Mouse (Mus musculus): Measurements from ENCODE around the gene Slc38a7. TPM values are rescaled to one million over a fixed set of nuclear protein-coding genes. Genes with fewer than 3 reads are reported as not detected.

Slc38a7 gene
- polyA plus RNA-seq, 1 experiment from 2014 or later: 8.0 TPM

DNA sequence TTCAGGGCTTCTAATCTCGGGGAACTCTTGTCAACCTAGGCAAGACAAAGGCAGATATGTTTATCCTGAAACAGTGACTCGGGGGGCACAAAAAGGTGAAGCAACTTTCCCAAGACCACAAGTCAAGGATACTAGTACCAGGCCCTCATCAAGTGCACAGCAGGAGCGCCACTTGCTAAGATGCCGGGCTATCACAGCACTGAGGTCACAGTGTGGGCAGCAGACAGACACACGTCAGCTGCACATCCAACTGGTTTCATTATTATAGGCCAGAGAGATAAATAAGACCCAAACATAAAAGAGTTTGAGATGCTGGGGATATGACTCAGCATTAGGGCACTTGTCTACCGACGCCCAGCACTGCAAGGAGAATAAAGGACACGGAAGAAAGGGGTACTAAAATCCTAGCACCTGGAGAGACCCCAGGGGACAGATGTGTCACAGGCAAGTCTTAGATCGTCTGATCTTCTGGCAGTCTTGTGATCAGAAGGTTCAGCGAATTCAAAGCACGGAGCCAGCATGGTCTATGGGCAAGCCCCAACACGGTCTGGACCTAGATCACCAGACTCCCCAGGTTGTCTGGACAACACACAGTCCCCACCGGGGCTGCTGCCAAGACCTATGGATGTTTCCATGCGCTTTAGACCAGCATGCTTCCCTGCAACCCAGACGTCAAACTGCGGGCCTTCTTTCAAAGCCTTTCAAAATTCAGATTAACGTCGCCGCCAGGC is 4.4 kb downstream of the Slc38a7 start:
- Histone ChIP-seq H3K27ac (replicated peaks) (no peak overlapping the region), H3K9ac (no peak overlapping the region), H3K27me3 (no peaks in the 10 kb centered on the region), H3K36me3 (replicated peaks) (peaks cover 15% of the 10 kb centered on the region; the same call in 1 of the 2 replicates), H3K4me3 (replicated peaks) (no peak overlapping the region), H3K4me2 (no peak overlapping the region), H3K9me3 (replicated peaks) (no peaks in the 10 kb centered on the region), H3K4me1 (replicated peaks) (peaks cover 21% of the 10 kb centered on the region)
- WGBS (ENCODE audit: insufficient replicate concordance): 79% methylated on average over 19 of the region's 19 CpGs
- ATAC-seq (ENCODE audit: insufficient read depth): no peak

DNA sequence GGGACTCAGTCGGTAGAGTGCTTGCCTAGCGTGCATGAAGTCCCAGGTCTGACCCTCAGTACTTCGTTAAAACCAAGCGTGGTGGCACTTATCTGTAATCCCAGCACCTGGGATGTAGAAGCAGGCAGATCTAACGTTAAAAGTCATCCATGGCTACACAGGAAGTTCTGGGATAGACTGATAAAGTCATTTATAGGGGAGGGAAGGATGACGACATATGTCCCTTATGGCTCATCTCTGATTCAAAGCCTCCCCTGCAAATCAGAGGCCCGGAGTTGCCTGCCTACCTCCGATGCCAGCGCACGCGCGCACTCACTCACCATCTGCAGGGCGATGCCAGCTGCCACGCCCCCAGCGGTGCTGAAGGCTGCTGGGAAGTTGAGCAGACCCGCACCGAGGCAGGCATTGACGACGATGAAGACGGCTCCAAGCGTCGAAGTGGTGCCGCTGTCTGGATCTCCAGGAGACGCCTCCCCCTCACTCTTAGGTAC is 5.2 kb downstream of the Slc38a7 start:
- Histone ChIP-seq H3K27ac (replicated peaks) (no peak overlapping the region), H3K4me1 (replicated peaks) (peaks cover 17% of the 10 kb centered on the region), H3K36me3 (replicated peaks) (peaks cover 22% of the 10 kb centered on the region), H3K4me2 (no peak overlapping the region), H3K9me3 (replicated peaks) (no peaks in the 10 kb centered on the region), H3K4me3 (replicated peaks) (no peak overlapping the region), H3K27me3 (no peaks in the 10 kb centered on the region), H3K9ac (no peak overlapping the region)
- WGBS (ENCODE audit: insufficient replicate concordance): 49% methylated on average over 24 of the region's 24 CpGs
- ATAC-seq (ENCODE audit: insufficient read depth): no peak

DNA sequence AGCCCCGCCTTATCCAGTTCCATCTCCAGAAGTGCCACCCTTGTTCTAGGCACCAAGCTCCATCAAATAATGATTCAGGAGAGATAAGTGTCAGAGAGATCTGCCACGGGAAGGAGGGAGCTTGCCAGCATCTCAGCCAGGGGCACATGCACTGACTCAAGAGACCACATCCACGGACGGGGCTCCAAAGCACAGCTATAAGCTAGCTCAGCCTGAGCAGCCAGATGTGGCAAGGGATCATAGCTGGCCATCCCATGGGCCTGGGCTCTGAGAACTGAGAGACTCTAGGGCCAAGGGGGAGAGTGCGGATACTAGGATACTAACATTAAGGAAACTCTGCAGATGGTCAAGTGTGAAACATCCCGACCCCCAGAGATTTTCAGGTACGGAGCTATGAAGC is 8.3 kb downstream of the Slc38a7 start:
- 0 out of 2 replicates have a peak, but pooled peaks cover 4% of the 10 kb centered on the region for H3K4me1 ChIP-seq (replicated peaks)
- no peak overlapping the region for H3K4me3 ChIP-seq (replicated peaks)
- H3K36me3 ChIP-seq (replicated peaks): peaks cover 26% of the 10 kb centered on the region
- no peaks in the 10 kb centered on the region for H3K27me3 ChIP-seq
- H3K9me3 ChIP-seq (replicated peaks): no peaks in the 10 kb centered on the region
- ATAC-seq (ENCODE audit: insufficient read depth): no peak
- no peak overlapping the region for H3K27ac ChIP-seq (replicated peaks)
- no peak overlapping the region for H3K4me2 ChIP-seq
- H3K9ac ChIP-seq: no peak overlapping the region
- WGBS (ENCODE audit: insufficient replicate concordance): 80% methylated on average over 7 of the region's 7 CpGs

DNA sequence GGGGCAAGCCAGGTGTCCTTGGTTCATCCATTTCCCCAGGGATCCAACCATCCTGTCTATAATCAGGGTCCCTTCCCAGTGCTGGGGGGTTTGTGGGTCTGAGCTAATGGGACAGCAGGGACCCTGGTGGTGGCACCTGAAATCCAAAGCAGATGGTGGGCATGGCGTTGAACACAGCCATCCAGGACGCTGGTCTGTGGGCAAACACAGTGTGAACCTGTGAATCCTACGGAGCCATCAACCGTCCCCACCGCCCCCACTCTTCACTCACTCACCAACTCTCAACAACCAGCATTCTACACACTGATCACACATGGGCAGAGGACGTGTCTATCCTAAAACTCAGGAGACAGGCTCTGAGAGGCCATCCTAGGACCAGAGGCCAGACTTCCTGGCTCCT is 9.4 kb downstream of the Slc38a7 start:
- Histone ChIP-seq H3K9ac (no peak overlapping the region), H3K9me3 (replicated peaks) (no peaks in the 10 kb centered on the region), H3K27ac (replicated peaks) (no peak overlapping the region), H3K36me3 (replicated peaks) (peaks cover 27% of the 10 kb centered on the region), H3K4me2 (no peak overlapping the region), H3K27me3 (no peaks in the 10 kb centered on the region), H3K4me3 (replicated peaks) (no peak overlapping the region), H3K4me1 (replicated peaks) (0 out of 2 replicates have a peak, but pooled peaks cover 4% of the 10 kb centered on the region)
- ATAC-seq (ENCODE audit: insufficient read depth): no peak
- 72% methylated on average over 6 of the region's 6 CpGs for WGBS (ENCODE audit: insufficient replicate concordance)

DNA sequence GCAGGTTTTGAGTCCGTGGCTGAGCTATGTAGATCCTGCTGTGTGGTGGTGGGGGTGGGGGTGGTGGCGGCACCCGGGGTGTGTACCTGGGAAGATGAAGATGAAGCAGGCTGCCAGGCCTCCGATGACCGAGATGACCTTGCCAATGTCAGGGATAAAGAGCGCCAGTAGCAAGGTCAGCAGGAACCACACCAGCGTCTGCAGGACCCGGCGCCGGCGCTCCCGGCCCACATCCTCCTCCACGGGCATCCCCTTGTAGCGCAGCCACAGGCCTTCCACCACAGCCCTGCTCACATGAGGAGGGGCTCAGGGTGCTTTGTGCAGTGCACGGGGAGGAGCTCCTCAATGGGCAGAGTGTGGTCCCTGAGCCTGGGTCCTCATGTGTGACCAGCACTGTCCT is 11.9 kb downstream of the Slc38a7 start:
- Histone ChIP-seq H3K9me3 (replicated peaks) (no peaks in the 10 kb centered on the region), H3K36me3 (replicated peaks) (peaks cover 23% of the 10 kb centered on the region), H3K4me1 (replicated peaks) (no peaks in the 10 kb centered on the region), H3K4me2 (no peak overlapping the region), H3K9ac (no peak overlapping the region), H3K27me3 (no peaks in the 10 kb centered on the region), H3K27ac (replicated peaks) (no peak overlapping the region), H3K4me3 (replicated peaks) (no peak overlapping the region)
- no peak for ATAC-seq (ENCODE audit: insufficient read depth)
- WGBS (ENCODE audit: insufficient replicate concordance): 85% methylated on average over 15 of the region's 15 CpGs

DNA sequence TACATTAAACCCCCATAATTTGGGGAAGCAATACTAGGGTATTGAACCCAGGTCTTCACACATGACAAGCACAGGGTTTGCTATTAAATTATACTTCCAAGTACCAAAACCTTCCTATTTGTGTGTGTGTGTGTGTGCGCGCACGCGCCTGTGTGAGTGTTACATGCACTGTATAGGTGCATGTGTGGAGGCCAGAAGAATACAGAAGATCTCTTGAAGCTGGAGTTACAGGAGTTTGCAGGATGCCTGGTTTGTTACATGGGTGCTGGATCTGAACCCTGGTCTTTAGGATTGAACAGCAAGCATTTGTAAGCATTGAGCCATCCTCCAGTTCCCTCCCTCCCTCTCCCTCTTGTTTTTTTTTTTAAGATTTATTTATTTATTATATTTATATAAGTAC is 14.1 kb downstream of the Slc38a7 start:
- H3K9me3 ChIP-seq (replicated peaks): no peaks in the 10 kb centered on the region
- no peak overlapping the region for H3K4me3 ChIP-seq (replicated peaks)
- no peaks in the 10 kb centered on the region for H3K27me3 ChIP-seq
- no peak overlapping the region for H3K27ac ChIP-seq (replicated peaks)
- peaks cover 12% of the 10 kb centered on the region for H3K36me3 ChIP-seq (replicated peaks)
- no peak for ATAC-seq (ENCODE audit: insufficient read depth)
- 88% methylated on average over 4 of the region's 4 CpGs for WGBS (ENCODE audit: insufficient replicate concordance)
- H3K9ac ChIP-seq: no peak overlapping the region
- peaks cover 10% of the 10 kb centered on the region for H3K4me1 ChIP-seq (replicated peaks)
- no peak overlapping the region for H3K4me2 ChIP-seq

DNA sequence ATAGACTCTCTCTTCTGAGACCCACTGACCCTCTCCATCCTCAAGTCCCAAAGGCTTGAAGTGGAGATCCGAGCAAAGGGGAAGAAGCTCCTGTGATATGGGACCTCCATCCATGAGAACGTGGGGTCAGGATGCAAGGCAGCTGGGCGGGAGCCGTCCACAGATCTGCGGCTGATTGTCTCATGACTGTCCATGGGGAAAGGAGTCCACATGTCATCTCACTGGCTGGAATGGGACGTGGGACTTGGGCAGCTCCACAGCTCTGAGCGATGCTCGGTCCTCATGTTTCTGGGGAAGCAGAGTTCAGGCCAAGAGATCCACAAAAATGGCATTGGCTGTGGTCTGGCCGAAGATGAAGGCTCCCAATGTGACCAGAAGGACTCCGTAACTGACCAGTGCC is 16.1 kb downstream of the Slc38a7 start:
- WGBS (ENCODE audit: insufficient replicate concordance): 76% methylated on average over 10 of the region's 10 CpGs
- Histone ChIP-seq H3K4me1 (replicated peaks) (peaks cover 29% of the 10 kb centered on the region), H3K4me2 (no peak overlapping the region), H3K36me3 (replicated peaks) (peaks cover 6% of the 10 kb centered on the region; the same call in 1 of the 2 replicates), H3K27ac (replicated peaks) (no peak overlapping the region), H3K27me3 (no peaks in the 10 kb centered on the region), H3K4me3 (replicated peaks) (no peak overlapping the region), H3K9me3 (replicated peaks) (no peaks in the 10 kb centered on the region), H3K9ac (no peak overlapping the region)
- no peak for ATAC-seq (ENCODE audit: insufficient read depth)

DNA sequence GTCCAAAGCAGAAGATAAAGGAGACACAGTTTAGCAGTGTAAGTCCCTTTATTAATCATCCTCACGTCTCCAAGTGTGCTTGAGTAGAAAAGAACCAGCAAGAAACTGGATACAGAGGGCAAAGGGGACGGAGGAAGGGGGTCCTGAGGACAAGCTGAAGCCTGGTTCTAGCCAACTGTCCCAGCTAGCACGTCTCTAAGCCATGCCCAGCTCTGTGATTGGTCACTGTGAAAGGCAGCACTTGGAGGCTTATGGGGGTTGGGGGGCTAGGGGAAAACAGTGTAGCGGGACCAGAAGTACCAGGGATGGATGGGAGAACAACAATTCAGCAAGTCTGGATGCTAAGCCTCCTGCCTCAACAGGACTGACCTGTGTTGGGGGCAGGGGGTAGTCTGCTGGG is 17.4 kb downstream of the Slc38a7 start:
- H3K4me3 ChIP-seq (replicated peaks): no peak overlapping the region
- WGBS (ENCODE audit: insufficient replicate concordance): 52% methylated on average over 4 of the region's 4 CpGs
- H3K36me3 ChIP-seq (replicated peaks): peaks cover 3% of the 10 kb centered on the region; the same call in 1 of the 2 replicates
- no peak for ATAC-seq (ENCODE audit: insufficient read depth)
- H3K9ac ChIP-seq: no peak overlapping the region
- H3K9me3 ChIP-seq (replicated peaks): no peaks in the 10 kb centered on the region
- no peak overlapping the region for H3K27ac ChIP-seq (replicated peaks)
- H3K27me3 ChIP-seq: no peaks in the 10 kb centered on the region
- peaks cover 31% of the 10 kb centered on the region for H3K4me1 ChIP-seq (replicated peaks)
- H3K4me2 ChIP-seq: no peak overlapping the region

DNA sequence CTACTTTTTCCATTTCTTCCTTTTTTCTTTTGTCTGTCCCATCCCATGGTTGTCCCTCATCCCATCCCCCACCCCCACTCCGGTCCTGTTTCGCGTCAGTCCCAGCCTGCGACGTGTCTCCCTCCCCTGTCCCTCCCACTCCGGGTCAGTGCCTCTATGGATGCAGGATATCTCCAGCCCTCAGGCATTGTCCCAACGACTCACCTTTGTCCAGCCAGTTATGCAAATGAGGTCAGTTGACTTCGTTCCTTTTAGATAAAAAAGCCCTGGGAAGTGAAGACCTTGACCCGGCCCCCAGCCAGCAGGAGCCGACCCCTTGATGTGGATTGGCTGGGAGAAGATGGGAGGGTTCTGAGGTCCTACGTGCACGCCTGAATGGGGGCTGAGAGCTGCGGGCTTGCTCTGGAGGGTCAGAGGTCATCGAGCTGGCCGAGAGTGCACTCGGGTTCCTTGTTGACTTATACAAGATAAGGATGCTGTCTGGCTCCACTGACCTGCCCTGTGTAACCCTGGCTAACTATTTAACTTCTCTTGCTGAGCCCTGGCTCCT is 19.8 kb downstream of the Slc38a7 start:
- under 1% methylated on average over 16 of the region's 16 CpGs for WGBS (ENCODE audit: insufficient replicate concordance)
- H3K36me3 ChIP-seq (replicated peaks): no peaks in the 10 kb centered on the region
- H3K4me3 ChIP-seq (replicated peaks): peak overlapping the region; percentile 38
- H3K4me1 ChIP-seq (replicated peaks): peaks cover 33% of the 10 kb centered on the region
- peak overlapping the region; percentile 69 for H3K27ac ChIP-seq (replicated peaks)
- no peaks in the 10 kb centered on the region for H3K9me3 ChIP-seq (replicated peaks)
- 0 out of 2 replicates have a peak overlapping the region, but pooled peaks have one; percentile 20 for H3K9ac ChIP-seq
- peak; percentile 89 for ATAC-seq (ENCODE audit: insufficient read depth)
- H3K27me3 ChIP-seq: no peaks in the 10 kb centered on the region
- H3K4me2 ChIP-seq: peak overlapping the region; percentile 65

DNA sequence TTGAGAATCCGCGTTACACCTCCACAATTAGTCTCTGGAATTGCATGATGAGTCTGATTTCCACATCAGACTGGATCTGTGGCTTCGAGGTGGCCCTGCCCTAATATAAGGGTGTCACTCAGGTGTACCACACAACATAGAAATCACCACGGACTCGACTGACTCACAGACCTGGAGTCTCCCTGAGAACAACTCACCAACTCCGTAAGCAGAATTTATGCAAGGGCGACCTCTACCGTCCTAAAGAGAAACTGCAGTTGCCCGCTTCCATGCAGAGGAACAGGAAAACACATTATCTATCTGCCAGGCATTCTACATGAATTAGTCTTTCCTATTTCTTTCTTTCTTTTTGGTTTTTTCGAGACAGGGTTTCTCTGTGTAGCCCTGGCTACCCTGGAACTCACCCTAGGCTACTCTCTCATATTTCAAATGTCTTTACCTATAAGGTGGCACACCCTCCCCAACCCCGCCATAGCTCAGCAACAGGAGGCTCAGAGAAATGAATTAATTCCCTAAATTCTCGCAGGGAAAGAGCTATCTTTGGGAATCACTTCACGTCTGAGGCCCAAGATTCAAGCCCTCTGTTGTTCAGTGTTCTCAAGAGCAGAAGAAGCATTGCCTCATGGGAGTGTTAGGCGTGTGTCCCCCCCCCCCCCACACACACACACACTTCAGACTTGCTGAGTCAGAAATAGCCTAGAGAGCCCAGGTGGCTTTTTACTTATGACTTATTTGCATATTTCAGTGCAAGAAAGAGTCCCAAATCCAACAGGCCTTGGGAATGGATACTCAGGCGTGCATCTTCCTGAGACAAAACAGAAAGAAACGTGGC is 20.5 kb downstream of the Slc38a7 start:
- peak overlapping the region; percentile 69 for H3K27ac ChIP-seq (replicated peaks)
- H3K4me1 ChIP-seq (replicated peaks): peaks cover 33% of the 10 kb centered on the region
- H3K9ac ChIP-seq: peak overlapping the region; percentile 20
- 0 out of 2 replicates have a peak, but pooled peaks have one; percentile 2 for ATAC-seq (ENCODE audit: insufficient read depth)
- peak overlapping the region; percentile 65 for H3K4me2 ChIP-seq
- 13% methylated on average over 16 of the region's 16 CpGs for WGBS (ENCODE audit: insufficient replicate concordance)
- H3K27me3 ChIP-seq: no peaks in the 10 kb centered on the region
- H3K4me3 ChIP-seq (replicated peaks): peak overlapping the region; percentile 38
- no peaks in the 10 kb centered on the region for H3K9me3 ChIP-seq (replicated peaks)
- no peaks in the 10 kb centered on the region for H3K36me3 ChIP-seq (replicated peaks)

DNA sequence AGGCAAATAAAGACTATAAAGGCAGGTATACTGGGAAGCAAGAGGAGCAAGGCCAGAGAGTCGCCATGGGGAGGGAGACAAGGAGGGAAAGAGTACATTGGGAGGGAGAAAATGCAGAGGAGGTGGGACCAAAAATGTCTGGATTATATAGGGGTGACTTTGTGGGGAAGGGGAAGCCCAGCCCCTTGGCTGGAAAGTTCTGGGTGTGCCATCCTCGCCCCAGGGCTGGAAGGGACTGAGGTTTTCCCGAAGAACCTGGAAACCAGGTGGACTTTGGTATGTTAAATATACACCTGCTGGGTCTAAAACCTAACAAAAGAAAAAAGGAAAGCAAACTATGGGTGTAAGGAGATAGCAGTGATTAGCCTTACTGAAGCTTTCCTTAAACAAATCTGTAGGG is 23.2 kb downstream of the Slc38a7 start:
- Histone ChIP-seq H3K9me3 (replicated peaks) (no peaks in the 10 kb centered on the region), H3K27ac (replicated peaks) (no peak overlapping the region), H3K4me3 (replicated peaks) (no peak overlapping the region), H3K4me1 (replicated peaks) (peaks cover 31% of the 10 kb centered on the region), H3K9ac (no peak overlapping the region), H3K4me2 (no peak overlapping the region), H3K27me3 (no peaks in the 10 kb centered on the region), H3K36me3 (replicated peaks) (no peaks in the 10 kb centered on the region)
- 54% methylated on average over 3 of the region's 3 CpGs for WGBS (ENCODE audit: insufficient replicate concordance)
- no peak for ATAC-seq (ENCODE audit: insufficient read depth)

Data from liver, embryonic 15.5 days (tissue).